8 mouse cellular contexts compared by ENCODE assay signal in the genomic region with DNA sequence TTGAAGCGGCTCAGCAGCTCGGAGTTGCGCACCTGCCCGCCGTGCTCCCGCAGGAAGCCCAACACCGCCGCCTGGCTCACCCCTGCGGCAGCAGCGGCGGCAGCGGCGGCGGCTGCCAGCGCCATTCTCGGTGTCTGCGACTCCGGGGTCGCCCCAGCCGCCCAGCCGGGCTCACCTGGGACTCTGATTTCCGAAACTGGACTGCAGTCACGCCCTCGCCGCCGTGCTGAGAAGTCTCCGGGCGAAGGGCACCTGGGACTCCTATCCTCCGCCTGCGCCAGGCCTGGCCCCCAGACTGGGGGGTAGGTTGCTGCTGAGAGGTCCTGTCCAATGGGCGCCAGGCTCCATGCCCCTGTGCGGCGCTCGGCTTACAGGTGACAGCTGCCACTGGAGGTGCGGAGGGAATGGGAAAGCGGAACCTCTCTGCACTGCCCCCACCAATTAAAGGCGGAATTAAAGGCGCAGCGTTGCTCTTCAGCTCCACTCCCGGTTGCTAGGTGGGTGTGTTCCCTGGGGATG. TPM values are rescaled to one million over a fixed set of nuclear protein-coding genes. Genes with fewer than 3 reads are reported as not detected.
A peak's percentile ranks its signal among the peaks of the same experiment; 100 is the strongest.
DNase-seq lines count a peak whose midpoint lies in the region; ATAC-seq and TF ChIP-seq lines count a peak whose summit lies in the region.

Gm9945 (plus strand) TSS at position 384 of the 519 bp plus-strand sequence.
Sowaha (minus strand) TSS at position 492 of the 519 bp plus-strand sequence.

- ATAC-seq in hindbrain, embryonic 12.5 days (ENCODE audit: low FRiP score): peak; percentile 43; the same call in 1 of the 2 replicates
- peak; percentile 58 for ATAC-seq in lung, embryonic 14.5 days (ENCODE audit: insufficient read depth)

- H3K9ac ChIP-seq in hindbrain, embryonic 12.5 days: peak within 1 kb of the TSS; percentile 60
- H3K9ac ChIP-seq in lung, embryonic 14.5 days: peak within 1 kb of the TSS; percentile 32; the same call in 1 of the 2 replicates

- TF ChIP-seq CTCF in lung, embryonic 14.5 days (IDR thresholded peaks at IDR 0.05; ENCODE audit: low read depth): no peak

- H3K9me3 ChIP-seq in embryonic facial prominence, embryonic 10.5 days: peaks cover 8% of the 10 kb centered on the region
- peaks cover 4% of the 10 kb centered on the region for H3K9me3 ChIP-seq in hindbrain, embryonic 12.5 days (replicated peaks)
- no peaks in the 10 kb centered on the region; the same call in 1 of the 2 replicates for H3K9me3 ChIP-seq in lung, embryonic 14.5 days (ENCODE audit: low read depth, low read length)

- peak; percentile 41 for DNase-seq in thymus, postnatal 0 days (ENCODE audit: low spot score)
- DNase-seq in thymus, adult 18-20 months: no peak
- peak; percentile 61 for DNase-seq in embryonic facial prominence, embryonic 10.5 days (ENCODE audit: low spot score)
- DNase-seq in layer of hippocampus, adult 9-11 months: peak; percentile 79
- peak; percentile 37 for DNase-seq in lung, embryonic 14.5 days
- peak; percentile 66 for DNase-seq in right cerebral cortex, postnatal 14 days
- DNase-seq in gastrocnemius, postnatal 10 days: no peak

- peak within 1 kb of the TSS; percentile 73 for H3K4me2 ChIP-seq in hindbrain, embryonic 12.5 days (replicated peaks)
- H3K4me2 ChIP-seq in lung, embryonic 14.5 days: peak within 1 kb of the TSS; percentile 77

- 3% methylated on average over 40 of the region's 40 CpGs for WGBS in embryonic facial prominence, embryonic 10.5 days
- WGBS in hindbrain, embryonic 12.5 days: 3% methylated on average over 40 of the region's 40 CpGs
- 3% methylated on average over 40 of the region's 40 CpGs for WGBS in lung, embryonic 14.5 days

- H3K27ac ChIP-seq in embryonic facial prominence, embryonic 10.5 days (replicated peaks): peak within 1 kb of the TSS; percentile 54; the same call in 1 of the 2 replicates
- no peak within 1 kb of the TSS for H3K27ac ChIP-seq in hindbrain, embryonic 12.5 days
- no peak within 1 kb of the TSS for H3K27ac ChIP-seq in lung, embryonic 14.5 days (ENCODE audit: low read depth)

- H3K36me3 ChIP-seq in embryonic facial prominence, embryonic 10.5 days (replicated peaks): no peaks in the 10 kb centered on the region; the same call in 1 of the 2 replicates
- H3K36me3 ChIP-seq in hindbrain, embryonic 12.5 days: no peaks in the 10 kb centered on the region
- H3K36me3 ChIP-seq in lung, embryonic 14.5 days (ENCODE audit: insufficient read depth): no peaks in the 10 kb centered on the region

- H3K27me3 ChIP-seq in embryonic facial prominence, embryonic 10.5 days (replicated peaks; ENCODE audit: low read depth, poor library complexity, severe bottlenecking): peaks cover 85% of the 10 kb centered on the region
- H3K27me3 ChIP-seq in hindbrain, embryonic 12.5 days: peaks cover 72% of the 10 kb centered on the region
- H3K27me3 ChIP-seq in lung, embryonic 14.5 days (ENCODE audit: insufficient read depth, low read length): peaks cover 70% of the 10 kb centered on the region

- H3K4me3 ChIP-seq in embryonic facial prominence, embryonic 10.5 days: peak within 1 kb of the TSS; percentile 58
- H3K4me3 ChIP-seq in hindbrain, embryonic 12.5 days: peak within 1 kb of the TSS; percentile 44
- peak within 1 kb of the TSS; percentile 40 for H3K4me3 ChIP-seq in lung, embryonic 14.5 days (ENCODE audit: low read depth, low read length)

- peaks cover 33% of the 10 kb centered on the region for H3K4me1 ChIP-seq in embryonic facial prominence, embryonic 10.5 days
- H3K4me1 ChIP-seq in hindbrain, embryonic 12.5 days: peaks cover 27% of the 10 kb centered on the region
- no peaks in the 10 kb centered on the region for H3K4me1 ChIP-seq in lung, embryonic 14.5 days (ENCODE audit: insufficient read depth)

RNA-seq across cellular contexts. Expression of gene Gm9945, which starts in this region (rescaled TPM):
- not detected in 2 replicates for polyA plus RNA-seq in thymus, postnatal 0 days (2015; fragmentation: Nextera tagmentation; extraction: Ambion mirVana)
- 0.16 TPM in 1 of 2 replicates, not detected in the other for polyA plus RNA-seq in embryonic facial prominence, embryonic 10.5 days (2016; fragmentation: Nextera tagmentation; extraction: Ambion mirVana)
- not detected in 2 replicates for polyA plus RNA-seq in hindbrain, embryonic 12.5 days (2016; fragmentation: Nextera tagmentation; extraction: Ambion mirVana)
- polyA plus RNA-seq in lung, embryonic 14.5 days (2014; fragmentation: Nextera tagmentation; extraction: Ambion mirVana): not detected in 2 replicates
- not detected for total RNA-seq in gastrocnemius, postnatal 10 days (2021)

RNA-seq across cellular contexts. Expression of gene Sowaha, which starts in this region (rescaled TPM):
- 0.05 and 0.15 TPM in 2 replicates for polyA plus RNA-seq in thymus, postnatal 0 days (2015; fragmentation: Nextera tagmentation; extraction: Ambion mirVana)
- polyA plus RNA-seq in embryonic facial prominence, embryonic 10.5 days (2016; fragmentation: Nextera tagmentation; extraction: Ambion mirVana): 0.44 and 0.82 TPM in 2 replicates
- 0.78 and 0.84 TPM in 2 replicates for polyA plus RNA-seq in hindbrain, embryonic 12.5 days (2016; fragmentation: Nextera tagmentation; extraction: Ambion mirVana)
- polyA plus RNA-seq in lung, embryonic 14.5 days (2014; fragmentation: Nextera tagmentation; extraction: Ambion mirVana): 0.17 and 0.18 TPM in 2 replicates
- under 1 TPM; 0.23 to 0.27 TPM for total RNA-seq in gastrocnemius, postnatal 10 days (2021)

Comparison
In these comparisons a context has a peak if more than half of its experiments do, and no peak if none do; other contexts are left out.
1. Peak in DNase-seq in thymus, postnatal 0 days; RNA of the genes that start here not detected or under 1 TPM.
2. Peak in DNase-seq, H3K4me3 ChIP-seq and H3K27ac ChIP-seq in embryonic facial prominence, embryonic 10.5 days; RNA of the genes that start here not detected or under 1 TPM.
3. Peak in ATAC-seq, H3K4me3 ChIP-seq, H3K9ac ChIP-seq and H3K4me2 ChIP-seq in hindbrain, embryonic 12.5 days; RNA of the genes that start here not detected or under 1 TPM.
4. Peak in DNase-seq, ATAC-seq, H3K4me3 ChIP-seq, H3K9ac ChIP-seq and H3K4me2 ChIP-seq in lung, embryonic 14.5 days; RNA of the genes that start here not detected or under 1 TPM.
5. DNase-seq: peak in layer of hippocampus, adult 9-11 months (single experiment) and right cerebral cortex, postnatal 14 days (single experiment); none in thymus, adult 18-20 months (0 of 2) and gastrocnemius, postnatal 10 days (single experiment).
6. Peak in every context shown above with its lines, with median percentiles within 50 percentile points of each other: H3K4me3 ChIP-seq.